Comparison of ENCODE assay signal across 28 mouse cellular contexts in genomic region chr10:40260305-40260704, GRCm38 (mm10). TPM values are rescaled to one million over a fixed set of nuclear protein-coding genes. Genes with fewer than 3 reads are reported as not detected.
A peak's percentile ranks its signal among the peaks of the same experiment; 100 is the strongest.
DNase-seq lines count a peak whose midpoint lies in the region; ATAC-seq and TF ChIP-seq lines count a peak whose summit lies in the region.
"Had no signal": no experiment of that assay in that cellular context is flagged by ENCODE, and none has a peak within 500 bp of the region (broad histone marks: within the 10 kb centered on the region; RNA-seq: fewer than 3 reads in every experiment).

No protein-coding gene starts in this region.

- H3K27ac ChIP-seq in midbrain, embryonic 13.5 days = no peak overlapping the region
- no peak overlapping the region for H3K27ac ChIP-seq in midbrain, embryonic 16.5 days (ENCODE audit: low read length)
- H3K27ac ChIP-seq in ES-Bruce4 (ENCODE audit: insufficient read depth, low read length) = peak overlapping the region; percentile 14
- H3K27ac ChIP-seq: embryonic facial prominence, embryonic 13.5 days; embryonic facial prominence, embryonic 15.5 days; forebrain, embryonic 10.5 days; forebrain, embryonic 12.5 days had no signal

- 0 out of 2 replicates have a peak overlapping the region, but pooled peaks have one; percentile 5 for H3K9ac ChIP-seq in midbrain, embryonic 13.5 days (replicated peaks)
- no peak overlapping the region for H3K9ac ChIP-seq in midbrain, embryonic 16.5 days (ENCODE audit: low read depth, low read length)
- no peak overlapping the region for H3K9ac ChIP-seq in ES-Bruce4 (ENCODE audit: low read depth, poor library complexity, severe bottlenecking)
- H3K9ac ChIP-seq: embryonic facial prominence, embryonic 13.5 days; embryonic facial prominence, embryonic 15.5 days; forebrain, embryonic 12.5 days had no signal

- no peak overlapping the region for H3K4me3 ChIP-seq in midbrain, embryonic 13.5 days (replicated peaks)
- no peak overlapping the region for H3K4me3 ChIP-seq in midbrain, embryonic 16.5 days (ENCODE audit: low read depth, low read length)
- no peak overlapping the region for H3K4me3 ChIP-seq in ES-Bruce4 (ENCODE audit: low read depth, low read length)
- H3K4me3 ChIP-seq: embryonic facial prominence, embryonic 13.5 days; embryonic facial prominence, embryonic 15.5 days; erythroblast, embryonic 14.5 days; forebrain, embryonic 10.5 days; forebrain, embryonic 12.5 days had no signal

- no peak for TF ChIP-seq EP300 in ES-Bruce4 (IDR thresholded peaks at IDR 0.05; ENCODE audit: insufficient read depth, low read depth, low read length)

- WGBS in midbrain, embryonic 13.5 days = 52% methylated on average over 5 of the region's 5 CpGs
- 52% methylated on average over 5 of the region's 5 CpGs for WGBS in midbrain, embryonic 16.5 days

- DNase-seq in heart, adult 11 months = peak; percentile 86
- DNase-seq in heart, postnatal 4 days = no peak
- DNase-seq in lung, postnatal 36 days = no peak
- DNase-seq in right cerebral cortex, postnatal 4 days = no peak
- DNase-seq: adrenal gland, adult 8-10 months; adrenal gland, postnatal 14 days; adrenal gland, postnatal 36 days; B cell, adult 2 months; cerebellum, adult 11-12 months; cerebellum, adult 2 months; cerebellum, adult 9-10 months; cerebellum, postnatal 14 days; cerebellum, postnatal 36 days; embryo, embryonic 11 days had no signal

- no peak for ATAC-seq in midbrain, embryonic 13.5 days
- no peak for ATAC-seq in midbrain, embryonic 16.5 days
- ATAC-seq: activated CD4-positive, CD25-positive, alpha-beta regulatory T cell, adult 4 months; CD4-positive, CD25-positive, alpha-beta regulatory T cell, adult 4 months; forebrain, embryonic 14.5 days; forebrain, embryonic 16.5 days; Patski had no signal

- TF ChIP-seq CTCF in ES-Bruce4 (IDR thresholded peaks at IDR 0.05; ENCODE audit: low read depth, low read length) = no peak

- no peak overlapping the region for H3K4me2 ChIP-seq in midbrain, embryonic 13.5 days (replicated peaks)
- no peak overlapping the region for H3K4me2 ChIP-seq in midbrain, embryonic 16.5 days (ENCODE audit: low read length)
- H3K4me2 ChIP-seq: embryonic facial prominence, embryonic 15.5 days; forebrain, embryonic 12.5 days had no signal

- peaks cover 12% of the 10 kb centered on the region for H3K4me1 ChIP-seq in midbrain, embryonic 13.5 days (replicated peaks)
- H3K4me1 ChIP-seq in midbrain, embryonic 16.5 days (ENCODE audit: control insufficient read depth, insufficient read depth, low read length) = peaks cover 8% of the 10 kb centered on the region; the same call in 1 of the 2 replicates
- H3K4me1 ChIP-seq in ES-Bruce4 (ENCODE audit: control insufficient read depth, insufficient read depth, low read length) = peaks cover 3% of the 10 kb centered on the region

- H3K27me3 ChIP-seq in midbrain, embryonic 13.5 days = no peaks in the 10 kb centered on the region
- H3K27me3 ChIP-seq in midbrain, embryonic 16.5 days (ENCODE audit: control insufficient read depth, insufficient read depth, low read depth, low read length) = no peaks in the 10 kb centered on the region
- no peaks in the 10 kb centered on the region for H3K27me3 ChIP-seq in ES-Bruce4 (ENCODE audit: control insufficient read depth, insufficient read depth, low read length, poor library complexity, severe bottlenecking)
- H3K27me3 ChIP-seq: embryonic facial prominence, embryonic 13.5 days; embryonic facial prominence, embryonic 15.5 days; forebrain, embryonic 12.5 days; Patski had no signal

- no peak for TF ChIP-seq POLR2A in ES-Bruce4 (IDR thresholded peaks at IDR 0.05; ENCODE audit: insufficient read depth, low read length)

- no peaks in the 10 kb centered on the region for H3K9me3 ChIP-seq in midbrain, embryonic 13.5 days
- H3K9me3 ChIP-seq in midbrain, embryonic 16.5 days (replicated peaks; ENCODE audit: control insufficient read depth, low read length, poor library complexity, severe bottlenecking) = no peaks in the 10 kb centered on the region
- no peaks in the 10 kb centered on the region for H3K9me3 ChIP-seq in ES-Bruce4 (replicated peaks; ENCODE audit: control insufficient read depth, insufficient read depth, low read length, poor library complexity, severe bottlenecking)
- H3K9me3 ChIP-seq: embryonic facial prominence, embryonic 13.5 days; embryonic facial prominence, embryonic 15.5 days; forebrain, embryonic 10.5 days; G1E had no signal

- no peaks in the 10 kb centered on the region; the same call in 1 of the 2 replicates for H3K36me3 ChIP-seq in midbrain, embryonic 13.5 days
- H3K36me3 ChIP-seq in midbrain, embryonic 16.5 days (ENCODE audit: control insufficient read depth, insufficient read depth, low read length) = no peaks in the 10 kb centered on the region
- no peaks in the 10 kb centered on the region for H3K36me3 ChIP-seq in ES-Bruce4 (ENCODE audit: control insufficient read depth, insufficient read depth, low read length, poor library complexity, severe bottlenecking)

RNA-seq across cellular contexts. Expression of gene Gtf3c6, which starts 2.4 kb away (rescaled TPM):
- 10 to 100 TPM; 31.0 to 33.7 TPM for total RNA-seq in heart, postnatal 4 days (2021)
- polyA plus RNA-seq in midbrain, embryonic 13.5 days (2015; fragmentation: Nextera tagmentation; extraction: Ambion mirVana) = 109 and 113 TPM in 2 replicates
- polyA plus RNA-seq in midbrain, embryonic 16.5 days (2015; fragmentation: Nextera tagmentation; extraction: Ambion mirVana) = 73.7 and 86.3 TPM in 2 replicates
- polyA plus RNA-seq in ES-Bruce4 (2011; ENCODE audit: insufficient read depth, insufficient read length, low read depth, missing spikeins) = 42.3 and 44.7 TPM in 2 replicates

RNA-seq across cellular contexts. Expression of gene Rpf2, which starts 13.5 kb away (rescaled TPM):
- total RNA-seq in heart, postnatal 4 days (2021) = 10 to 100 TPM; 14.6 to 20.2 TPM
- polyA plus RNA-seq in midbrain, embryonic 13.5 days (2015; fragmentation: Nextera tagmentation; extraction: Ambion mirVana) = 73.9 and 79.2 TPM in 2 replicates
- 64.8 and 68.8 TPM in 2 replicates for polyA plus RNA-seq in midbrain, embryonic 16.5 days (2015; fragmentation: Nextera tagmentation; extraction: Ambion mirVana)
- 141 and 154 TPM in 2 replicates for polyA plus RNA-seq in ES-Bruce4 (2011; ENCODE audit: insufficient read depth, insufficient read length, low read depth, missing spikeins)

RNA-seq across cellular contexts. Expression of gene Amd1, which starts 41.7 kb away (rescaled TPM):
- total RNA-seq in heart, postnatal 4 days (2021) = 10 to 100 TPM; 31.0 to 32.1 TPM
- polyA plus RNA-seq in midbrain, embryonic 13.5 days (2015; fragmentation: Nextera tagmentation; extraction: Ambion mirVana) = 40.4 and 40.8 TPM in 2 replicates
- 40.8 and 41.9 TPM in 2 replicates for polyA plus RNA-seq in midbrain, embryonic 16.5 days (2015; fragmentation: Nextera tagmentation; extraction: Ambion mirVana)
- 149 and 150 TPM in 2 replicates for polyA plus RNA-seq in ES-Bruce4 (2011; ENCODE audit: insufficient read depth, insufficient read length, low read depth, missing spikeins)
